Mouse (Mus musculus) adrenal gland, postnatal 25 days (tissue): ENCODE results near the gene Atp6v0e2. TPM values are rescaled to one million over a fixed set of nuclear protein-coding genes. Genes with fewer than 3 reads are reported as not detected.

Experiments used
- DNase-seq: peaks from one replicate; pipeline ENCODE4 v3.0.0; 2021; ENCODE audit warnings: mixed read lengths
- total RNA-seq: library from RNA; stranded (reverse); gene quantifications from 2 replicates; pipeline ENCODE4 v1.2.3, GENCODE M21; 2021

Atp6v0e2 gene
- total RNA-seq, 1 experiment from 2014 or later: 58.2 TPM

DNA sequence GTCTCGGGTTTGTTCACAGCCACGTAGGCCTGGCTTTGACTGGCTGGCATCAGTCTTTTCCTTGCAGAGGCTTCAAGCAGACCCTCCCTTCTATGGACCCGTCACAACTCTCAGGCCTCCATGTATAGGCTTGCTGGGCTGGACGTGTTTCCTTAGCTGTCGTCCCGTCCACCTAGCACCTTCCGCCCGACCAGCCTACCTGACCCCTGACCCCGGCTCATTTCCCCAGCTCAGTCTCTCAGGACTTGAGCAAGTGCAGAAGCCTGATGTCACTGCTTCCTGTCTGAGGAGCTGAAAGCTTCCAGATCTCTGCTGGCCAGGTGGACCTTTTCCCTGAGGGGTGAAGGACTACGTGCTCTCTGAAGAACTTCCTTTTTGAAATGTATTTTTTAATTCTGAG lies 35.9 kb downstream of the Atp6v0e2 start:
- no peak for DNase-seq

DNA sequence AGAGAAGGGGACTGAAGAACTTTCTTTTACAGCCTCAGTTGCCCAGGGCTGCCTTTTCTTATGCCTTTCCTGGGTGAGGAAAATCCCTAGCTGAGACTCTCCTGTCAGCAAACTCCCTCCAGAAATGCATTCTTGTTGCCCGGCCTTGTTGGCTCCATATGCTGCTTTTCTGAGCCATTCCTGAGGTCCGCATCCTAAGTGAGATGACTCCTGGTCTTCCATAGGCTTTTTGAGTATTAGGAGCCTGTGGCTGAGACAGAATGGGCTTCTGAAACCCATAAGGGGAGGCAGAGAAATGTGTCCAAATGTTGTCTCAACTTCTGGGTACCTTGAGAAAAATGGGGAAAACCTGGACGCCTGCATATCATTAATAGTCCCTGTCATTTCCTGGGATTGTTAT lies 36.6 kb downstream of the Atp6v0e2 start:
- no peak for DNase-seq

GRCm38 (mm10) chr6:48578736-48579135 lies 41.3 kb downstream of the Atp6v0e2 start:
- no peak for DNase-seq

- no peak for DNase-seq
These were observed 41.8 kb downstream of the Atp6v0e2 start for GRCm38 (mm10) chr6:48579215-48579648.

- no peak for DNase-seq
These were observed 43.8 kb downstream of the Atp6v0e2 start for GRCm38 (mm10) chr6:48581257-48581656.

DNA sequence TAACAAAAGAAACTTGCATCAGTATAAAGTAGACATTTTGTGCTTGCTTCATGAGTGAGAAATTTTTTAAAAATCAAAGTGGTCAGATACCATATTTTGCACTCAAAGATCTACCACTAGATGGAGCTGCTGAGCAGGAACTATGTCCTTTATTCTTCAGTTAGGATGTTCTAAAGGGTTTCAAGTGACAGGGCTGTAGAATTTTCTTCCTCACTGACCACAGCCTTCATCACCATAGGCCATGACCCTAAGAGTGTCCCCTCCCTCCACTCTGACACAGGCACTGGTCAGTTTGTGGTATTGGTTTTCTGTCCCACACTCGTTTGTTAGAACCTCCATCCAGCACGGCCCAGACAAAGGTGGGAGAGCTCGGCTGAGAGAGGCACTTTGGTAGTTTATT lies 44.6 kb downstream of the Atp6v0e2 start:
- DNase-seq: no peak

DNA sequence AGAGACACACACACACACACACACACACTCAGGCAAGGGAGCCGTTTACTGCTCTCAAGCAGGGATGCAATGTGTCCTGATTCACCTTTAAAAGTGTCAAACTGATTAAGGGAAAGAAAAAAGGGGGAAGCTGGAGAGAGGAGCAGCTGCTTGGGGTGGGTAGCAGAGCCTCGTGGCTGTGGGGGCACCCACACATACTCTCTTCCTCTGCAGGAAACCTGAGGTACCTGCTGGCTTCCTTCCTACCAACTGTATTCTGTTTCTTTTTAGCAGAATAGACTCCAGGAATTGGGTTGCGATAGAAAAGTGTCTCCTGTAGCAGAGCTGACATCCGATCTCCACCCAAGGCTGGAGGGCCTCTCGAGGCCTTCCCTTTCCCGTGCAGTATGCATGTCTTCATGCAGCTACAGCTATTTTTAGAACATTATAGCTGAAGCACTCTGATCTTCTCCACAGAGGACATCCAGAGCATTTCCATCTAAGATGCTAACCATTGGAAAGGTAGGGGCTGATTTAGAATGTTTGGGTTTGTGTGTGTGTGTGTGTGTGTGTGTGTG lies 51.9 kb downstream of the Atp6v0e2 start, which contains the start of gene Gm45021:
TSS of gene Gm45021 (plus strand) at position 417 of the 557 bp plus-strand sequence.
- no peak for DNase-seq

Other genes with a start within 250 kb of the Atp6v0e2 start
- gene Krba1, start 142.0 kb upstream of the Atp6v0e2 start, total RNA-seq: 45.9 and 64.1 TPM in 2 replicates
- gene Zfp467, start 91.8 kb upstream of the Atp6v0e2 start, total RNA-seq: 51.0 and 72.4 TPM in 2 replicates
- 3.5 and 5.1 TPM in 2 replicates for gene Sspo, start 89.4 kb upstream of the Atp6v0e2 start, total RNA-seq
- 43.3 and 59.5 TPM in 2 replicates for gene Lrrc61, start 17.2 kb downstream of the Atp6v0e2 start, total RNA-seq
- gene Rarres2, start 35.2 kb downstream of the Atp6v0e2 start, total RNA-seq: 28.6 and 36.8 TPM in 2 replicates
- not detected in 2 replicates for gene Gm45021, start 52.0 kb downstream of the Atp6v0e2 start, total RNA-seq
- gene Repin1, start 56.3 kb downstream of the Atp6v0e2 start, total RNA-seq: 66.1 and 67.8 TPM in 2 replicates
- gene Gm44965, start 56.3 kb downstream of the Atp6v0e2 start, total RNA-seq: not detected in 2 replicates
- gene Zfp775, start 64.4 kb downstream of the Atp6v0e2 start, total RNA-seq: 8.2 and 15.4 TPM in 2 replicates
- 1.7 and 3.4 TPM in 2 replicates for gene AI854703, start 89.1 kb downstream of the Atp6v0e2 start, total RNA-seq
- 9.9 and 13.7 TPM in 2 replicates for gene Gimap8, start 109.6 kb downstream of the Atp6v0e2 start, total RNA-seq
- gene Gimap9, start 138.5 kb downstream of the Atp6v0e2 start, total RNA-seq: 5.7 and 8.1 TPM in 2 replicates
- 51.4 and 59.1 TPM in 2 replicates for gene Gimap4, start 146.9 kb downstream of the Atp6v0e2 start, total RNA-seq
- gene Gimap6, start 170.6 kb downstream of the Atp6v0e2 start, total RNA-seq: 49.4 and 57.9 TPM in 2 replicates
- gene Gm28053, start 181.0 kb downstream of the Atp6v0e2 start, total RNA-seq: 6.7 and 6.9 TPM in 2 replicates
- 0.33 TPM in 1 of 2 replicates, not detected in the other for gene Gimap7, start 181.0 kb downstream of the Atp6v0e2 start, total RNA-seq
- 12.9 and 15.5 TPM in 2 replicates for gene Gimap1, start 201.4 kb downstream of the Atp6v0e2 start, total RNA-seq
- 10.5 and 16.2 TPM in 2 replicates for gene Gimap5, start 208.6 kb downstream of the Atp6v0e2 start, total RNA-seq
- gene Gimap3, start 233.2 kb downstream of the Atp6v0e2 start, total RNA-seq: 2.4 and 3.5 TPM in 2 replicates